Mouse (Mus musculus) midbrain, postnatal 0 days (tissue): Measurements from ENCODE around the gene Lrrc74b. TPM values are rescaled to one million over a fixed set of nuclear protein-coding genes. Genes with fewer than 3 reads are reported as not detected.

Source experiments
- ATAC-seq: fragments of 200-750 bp; cut with Nextera tagmentation; 2 replicates; pipeline ENCODE4 v1.8.0; 2017; ENCODE audit warnings: moderate number of reproducible peaks, mild to moderate bottlenecking, moderate TSS enrichment, moderate library complexity; ENCODE audit not compliant: low FRiP score
- DNase-seq: peaks from one replicate; pipeline ENCODE4 v3.0.0-alpha.2; 2015; ENCODE audit warnings: low spot score
- H3K27ac ChIP-seq: fragments of 300-500 bp; sonication (generic); 2 replicates; pipeline ENCODE4 v1.5.1; 2014; ENCODE audit warnings: low read depth, mild to moderate bottlenecking, low read length, mixed read lengths
- H3K27me3 ChIP-seq: fragments of 300-500 bp; sonication (generic); 2 replicates; pipeline ENCODE4 v1.6.1; 2014; ENCODE audit warnings: low read length, control low read depth, mixed read lengths; ENCODE audit not compliant: insufficient read depth
- H3K36me3 ChIP-seq: fragments of 300-500 bp; sonication (generic); 2 replicates; pipeline ENCODE4 v1.6.1; 2014; ENCODE audit warnings: low read length, control low read depth, mixed read lengths; ENCODE audit not compliant: insufficient read depth
- H3K4me1 ChIP-seq: fragments of 300-500 bp; sonication (generic); 2 replicates; pipeline ENCODE4 v1.6.1; 2014; ENCODE audit warnings: mild to moderate bottlenecking, control low read depth, antibody characterized with exemption, low read length, mixed read lengths; ENCODE audit not compliant: insufficient read depth
- H3K4me2 ChIP-seq: fragments of 300-500 bp; sonication (generic); 2 replicates; pipeline ENCODE4 v1.6.1; 2014; ENCODE audit warnings: low read depth, mild to moderate bottlenecking, low read length, mixed read lengths; ENCODE audit not compliant: poor library complexity, severe bottlenecking
- H3K4me3 ChIP-seq: fragments of 300-500 bp; sonication (generic); 2 replicates; pipeline ENCODE4 v1.5.1; 2014; ENCODE audit warnings: low read depth, mild to moderate bottlenecking, low read length, moderate library complexity
- H3K9ac ChIP-seq: fragments of 300-500 bp; sonication (generic); replicated peaks from 2 replicates; pipeline ENCODE4 v1.6.1; 2014; ENCODE audit warnings: mild to moderate bottlenecking, low read length, moderate library complexity, mixed read lengths; ENCODE audit not compliant: poor library complexity, severe bottlenecking
- H3K9me3 ChIP-seq: fragments of 300-500 bp; sonication (generic); 2 replicates; pipeline ENCODE4 v1.6.1; 2016; ENCODE audit warnings: low read length, control low read depth
- CTCF ChIP-seq: IDR thresholded peaks from 2 replicates; pipeline ENCODE4 v1.5.1; 2016; ENCODE audit warnings: antibody characterized with exemption, mild to moderate bottlenecking
- WGBS: fragments of 180-500 bp; shearing (Covaris S2); extraction: QIAGEN DNeasy Blood & Tissue Kit; methylation state at CpG from one replicate; pipeline ENCODE4 v1.1.7; 2014; 5-methylcytosine and 5-hydroxymethylcytosine counted together
- polyA plus RNA-seq: library from polyadenylated mRNA; unstranded; fragments of >200 nt; fragmentation: Nextera tagmentation; extraction: Ambion mirVana; gene quantifications from 2 replicates; pipeline ENCODE4 v1.2.1, GENCODE M21; 2015
- total RNA-seq: library from RNA; depleted of rRNA; stranded (reverse); fragments of >200 nt; gene quantifications from 2 replicates; pipeline ENCODE4 v1.2.3, GENCODE M21; 2014; rRNA removed

Gene Lrrc74b
- total RNA-seq (1.1 and 2.9 TPM in 2 replicates), polyA plus RNA-seq (2.1 and 2.5 TPM in 2 replicates)

DNA sequence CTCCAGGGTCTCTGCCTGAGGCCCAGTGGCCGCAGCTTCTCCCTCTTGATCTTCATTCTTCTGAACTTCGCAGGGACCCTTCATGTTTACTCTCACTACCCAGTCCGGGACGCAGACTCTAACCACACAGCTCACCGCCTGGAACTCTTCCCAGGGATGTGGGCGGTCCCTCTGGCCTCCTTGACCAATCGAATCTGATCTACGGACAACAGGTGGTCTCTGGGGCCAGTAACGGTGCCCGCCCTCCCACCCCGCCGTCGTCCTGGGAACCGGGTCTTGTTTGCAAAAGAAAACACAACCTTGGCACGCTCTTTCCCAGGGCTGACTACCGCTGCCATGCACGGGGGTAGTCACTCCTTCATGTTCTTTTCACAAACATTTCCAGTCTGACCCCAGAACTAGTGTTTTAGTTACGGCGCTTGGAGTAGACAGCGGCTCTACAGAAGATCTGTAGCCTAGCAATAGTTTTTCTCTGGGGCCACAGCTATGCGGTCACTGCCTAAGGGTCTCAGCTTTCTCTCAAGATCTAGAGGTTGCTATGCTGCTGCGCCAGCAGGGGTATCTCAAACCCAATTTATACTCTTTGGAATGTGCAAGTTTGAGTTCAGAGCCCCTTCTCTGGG, at the start of gene Lrrc74b:
Gene Lrrc74b, minus strand, starts transcription at position 120 of the 623 bp plus-strand sequence.
- Histone ChIP-seq H3K27me3 (peaks cover 5% of the 10 kb centered on the region; the same call in 1 of the 2 replicates), H3K9me3 (no peaks in the 10 kb centered on the region), H3K4me2 (peak within 1 kb of the TSS; percentile 42), H3K4me3 (peak within 1 kb of the TSS; percentile 19), H3K36me3 (no peaks in the 10 kb centered on the region), H3K9ac (0 out of 2 replicates have a peak within 1 kb of the TSS, but pooled peaks have one; percentile 8), H3K4me1 (peaks cover 12% of the 10 kb centered on the region; the same call in 1 of the 2 replicates), H3K27ac (0 out of 2 replicates have a peak within 1 kb of the TSS, but pooled peaks have one; percentile 12)
- peak; percentile 82 for DNase-seq
- WGBS: 2% methylated on average over 22 of the region's 22 CpGs
- TF ChIP-seq CTCF: peak; percentile 23; the same call in 1 of the 2 replicates
- peak; percentile 71 for ATAC-seq

DNA sequence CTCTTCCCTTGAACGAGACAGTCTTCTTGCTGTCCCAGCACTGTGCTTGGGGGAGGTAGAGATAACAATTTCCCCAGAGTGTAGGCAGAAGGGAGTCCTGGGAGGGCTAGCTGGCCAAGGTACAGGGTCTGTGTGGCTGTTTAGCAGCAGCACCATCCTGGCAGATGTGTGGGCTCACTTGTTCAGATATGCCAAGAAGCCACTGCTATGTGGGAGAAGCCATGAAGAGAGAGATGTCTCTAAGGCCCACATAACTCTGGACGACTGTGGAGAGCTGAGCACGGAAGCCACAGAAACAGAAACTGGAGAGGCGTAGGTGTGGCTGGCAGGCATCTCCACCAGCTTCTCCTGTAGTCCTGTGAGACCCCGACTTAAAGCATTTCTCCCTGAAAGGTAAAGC, 44.6 kb upstream of the Lrrc74b start:
- TF ChIP-seq CTCF: no peak
- no peaks in the 10 kb centered on the region for H3K27me3 ChIP-seq
- no peaks in the 10 kb centered on the region for H3K9me3 ChIP-seq
- 79% methylated on average over 5 of the region's 5 CpGs for WGBS
- H3K27ac ChIP-seq: no peak overlapping the region
- no peak overlapping the region for H3K4me3 ChIP-seq
- no peaks in the 10 kb centered on the region for H3K36me3 ChIP-seq
- ATAC-seq (no peak), DNase-seq (no peak)
- no peak overlapping the region for H3K9ac ChIP-seq
- no peaks in the 10 kb centered on the region for H3K4me1 ChIP-seq
- no peak overlapping the region for H3K4me2 ChIP-seq

DNA sequence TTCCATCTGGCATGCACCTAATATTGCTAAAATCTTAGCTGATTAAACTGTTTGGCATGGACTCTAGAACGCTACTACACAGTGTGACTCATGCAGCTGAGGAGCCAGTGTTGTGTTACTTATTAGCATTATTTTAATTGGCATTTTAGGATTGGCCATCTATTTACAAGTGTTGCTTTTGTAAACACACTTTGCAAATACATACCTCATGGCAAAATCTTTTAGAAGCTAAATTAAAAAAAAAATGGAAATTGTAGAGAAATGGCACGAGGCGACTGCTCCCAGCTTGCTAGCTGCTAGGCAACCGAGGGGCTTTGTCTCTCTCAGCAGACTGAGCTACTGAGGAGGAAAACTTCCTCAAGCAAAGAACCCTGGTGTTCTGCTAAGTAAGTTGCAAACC, 43.9 kb upstream of the Lrrc74b start:
- Histone ChIP-seq H3K4me1 (no peaks in the 10 kb centered on the region), H3K27ac (no peak overlapping the region), H3K4me2 (no peak overlapping the region), H3K9ac (no peak overlapping the region), H3K36me3 (no peaks in the 10 kb centered on the region), H3K9me3 (no peaks in the 10 kb centered on the region), H3K4me3 (no peak overlapping the region), H3K27me3 (no peaks in the 10 kb centered on the region)
- ATAC-seq (no peak), DNase-seq (peak; percentile 28)
- 38% methylated on average over 4 of the region's 4 CpGs for WGBS
- TF ChIP-seq CTCF: no peak

DNA sequence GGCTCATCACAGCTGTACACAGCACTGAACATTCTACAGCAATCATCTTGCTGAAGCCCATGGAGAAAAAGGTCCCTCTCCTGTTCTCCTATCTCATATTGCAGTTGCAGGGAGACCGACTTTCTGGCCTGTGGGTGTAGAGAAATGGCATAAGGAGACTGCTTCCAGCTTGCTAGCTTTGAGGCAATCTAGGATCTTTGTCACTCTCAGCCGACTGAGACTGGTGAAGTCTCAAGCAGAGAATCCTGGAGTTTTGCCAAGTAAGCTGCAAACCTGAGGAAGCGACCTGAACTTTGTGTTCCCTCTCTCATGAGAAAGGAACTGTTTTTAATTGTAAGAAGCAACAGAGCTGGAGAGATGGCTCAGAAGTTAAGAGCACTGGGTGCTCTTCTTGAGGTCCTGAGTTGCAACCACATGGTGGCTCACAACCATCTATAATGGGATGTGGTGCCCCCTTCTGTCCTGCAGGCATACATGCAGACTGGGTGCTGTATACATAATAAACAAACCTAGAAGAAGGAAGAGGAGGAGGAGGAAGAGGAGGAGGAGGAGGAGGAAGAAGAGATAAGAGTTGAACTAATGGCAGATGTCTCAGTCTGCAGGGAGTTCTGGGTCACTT, 40.0 kb upstream of the Lrrc74b start:
- Histone ChIP-seq H3K4me2 (no peak overlapping the region), H3K27me3 (no peaks in the 10 kb centered on the region), H3K9me3 (no peaks in the 10 kb centered on the region), H3K36me3 (no peaks in the 10 kb centered on the region), H3K9ac (no peak overlapping the region), H3K27ac (no peak overlapping the region), H3K4me3 (no peak overlapping the region), H3K4me1 (no peaks in the 10 kb centered on the region)
- TF ChIP-seq CTCF: peak; percentile 34; the same call in 1 of the 2 replicates
- ATAC-seq: no peak
- WGBS: 64% methylated on average over 3 of the region's 3 CpGs
- no peak for DNase-seq

- WGBS: 43% methylated on average over 2 of the region's 2 CpGs
- TF ChIP-seq CTCF: no peak
- ATAC-seq: no peak
Measured at GRCm38 (mm10) chr16:17590731-17591130, 29.7 kb upstream of the Lrrc74b start.

GRCm38 (mm10) chr16:17584555-17584954, 23.5 kb upstream of the Lrrc74b start:
- WGBS: 79% methylated on average over 7 of the region's 7 CpGs
- Histone ChIP-seq H3K9me3 (no peaks in the 10 kb centered on the region), H3K4me3 (no peak overlapping the region), H3K9ac (no peak overlapping the region), H3K27me3 (no peaks in the 10 kb centered on the region), H3K27ac (no peak overlapping the region), H3K4me1 (no peaks in the 10 kb centered on the region), H3K36me3 (no peaks in the 10 kb centered on the region), H3K4me2 (no peak overlapping the region)
- ATAC-seq (no peak), DNase-seq (no peak)
- TF ChIP-seq CTCF: no peak

More at GRCm38 (mm10) chr16:17590731-17591130, 29.7 kb upstream of the Lrrc74b start:
- Histone ChIP-seq H3K9me3 (no peaks in the 10 kb centered on the region), H3K9ac (no peak overlapping the region), H3K4me1 (no peaks in the 10 kb centered on the region), H3K27ac (no peak overlapping the region), H3K36me3 (no peaks in the 10 kb centered on the region), H3K27me3 (no peaks in the 10 kb centered on the region), H3K4me3 (no peak overlapping the region), H3K4me2 (no peak overlapping the region)
- no peak for DNase-seq
